Mouse (Mus musculus): ENCODE results near the gene Crispld2. TPM values are rescaled to one million over a fixed set of nuclear protein-coding genes. Genes with fewer than 3 reads are reported as not detected.

The Crispld2 gene
- polyA plus RNA-seq, 1 experiment from 2014 or later: 3.9 TPM

GRCm38 (mm10) chr8:120049949-120050348 is 57.7 kb downstream of the Crispld2 start:
- Histone ChIP-seq H3K9me3 (no peaks in the 10 kb centered on the region), H3K4me1 (peaks cover 29% of the 10 kb centered on the region), H3K27ac (replicated peaks) (no peak overlapping the region), H3K27me3 (replicated peaks) (peaks cover 6% of the 10 kb centered on the region; the same call in 1 of the 2 replicates), H3K9ac (no peak overlapping the region), H3K4me3 (no peak overlapping the region), H3K36me3 (no peaks in the 10 kb centered on the region), H3K4me2 (no peak overlapping the region)
- WGBS: 80% methylated on average over 13 of the region's 13 CpGs
- ATAC-seq (ENCODE audit: extremely low read depth, insufficient number of reproducible peaks, low FRiP score, low TSS enrichment): no peak

GRCm38 (mm10) chr8:120050376-120050775 is 58.1 kb downstream of the Crispld2 start:
- Histone ChIP-seq H3K36me3 (no peaks in the 10 kb centered on the region), H3K4me2 (no peak overlapping the region), H3K4me3 (no peak overlapping the region), H3K27ac (replicated peaks) (no peak overlapping the region), H3K9me3 (no peaks in the 10 kb centered on the region), H3K9ac (no peak overlapping the region), H3K4me1 (peaks cover 29% of the 10 kb centered on the region), H3K27me3 (replicated peaks) (peaks cover 3% of the 10 kb centered on the region; the same call in 1 of the 2 replicates)
- ATAC-seq (ENCODE audit: extremely low read depth, insufficient number of reproducible peaks, low FRiP score, low TSS enrichment): no peak
- WGBS: 68% methylated on average over 10 of the region's 10 CpGs

GRCm38 (mm10) chr8:120051006-120051405 is 58.8 kb downstream of the Crispld2 start:
- Histone ChIP-seq H3K4me2 (no peak overlapping the region), H3K9me3 (no peaks in the 10 kb centered on the region), H3K4me3 (no peak overlapping the region), H3K27me3 (replicated peaks) (peaks cover 3% of the 10 kb centered on the region; the same call in 1 of the 2 replicates), H3K9ac (no peak overlapping the region), H3K36me3 (no peaks in the 10 kb centered on the region), H3K4me1 (peaks cover 25% of the 10 kb centered on the region), H3K27ac (replicated peaks) (no peak overlapping the region)
- WGBS: 51% methylated on average over 4 of the region's 4 CpGs
- ATAC-seq (ENCODE audit: extremely low read depth, insufficient number of reproducible peaks, low FRiP score, low TSS enrichment): no peak

GRCm38 (mm10) chr8:120051908-120052307 is 59.7 kb downstream of the Crispld2 start:
- Histone ChIP-seq H3K27me3 (replicated peaks) (peaks cover 3% of the 10 kb centered on the region; the same call in 1 of the 2 replicates), H3K9ac (no peak overlapping the region), H3K9me3 (peaks cover 7% of the 10 kb centered on the region; the same call in 1 of the 2 replicates), H3K4me1 (peaks cover 16% of the 10 kb centered on the region), H3K4me2 (no peak overlapping the region), H3K4me3 (no peak overlapping the region), H3K27ac (replicated peaks) (no peak overlapping the region), H3K36me3 (no peaks in the 10 kb centered on the region)
- no peak for ATAC-seq (ENCODE audit: extremely low read depth, insufficient number of reproducible peaks, low FRiP score, low TSS enrichment)
- WGBS: 84% methylated on average over 4 of the region's 4 CpGs

- 74% methylated on average over 8 of the region's 8 CpGs for WGBS
- no peak overlapping the region for H3K4me3 ChIP-seq
- peaks cover 12% of the 10 kb centered on the region for H3K4me1 ChIP-seq
- no peak for ATAC-seq (ENCODE audit: extremely low read depth, insufficient number of reproducible peaks, low FRiP score, low TSS enrichment)
- H3K27me3 ChIP-seq (replicated peaks): peaks cover 3% of the 10 kb centered on the region; the same call in 1 of the 2 replicates
- H3K36me3 ChIP-seq: no peaks in the 10 kb centered on the region
- H3K27ac ChIP-seq (replicated peaks): no peak overlapping the region
- H3K9ac ChIP-seq: no peak overlapping the region
- no peak overlapping the region for H3K4me2 ChIP-seq
- peaks cover 7% of the 10 kb centered on the region; the same call in 1 of the 2 replicates for H3K9me3 ChIP-seq
These were observed 60.1 kb downstream of the Crispld2 start for GRCm38 (mm10) chr8:120052318-120052717.

GRCm38 (mm10) chr8:120054833-120055232 is 62.6 kb downstream of the Crispld2 start:
- H3K9me3 ChIP-seq: peaks cover 7% of the 10 kb centered on the region; the same call in 1 of the 2 replicates
- H3K4me2 ChIP-seq: no peak overlapping the region
- ATAC-seq (ENCODE audit: extremely low read depth, insufficient number of reproducible peaks, low FRiP score, low TSS enrichment): no peak
- H3K27me3 ChIP-seq (replicated peaks): peaks cover 12% of the 10 kb centered on the region
- no peak overlapping the region for H3K4me3 ChIP-seq
- no peak overlapping the region for H3K27ac ChIP-seq (replicated peaks)
- WGBS: 80% methylated on average over 3 of the region's 3 CpGs
- H3K9ac ChIP-seq: no peak overlapping the region
- H3K4me1 ChIP-seq: peaks cover 11% of the 10 kb centered on the region
- no peaks in the 10 kb centered on the region for H3K36me3 ChIP-seq

GRCm38 (mm10) chr8:120057078-120057477 is 64.8 kb downstream of the Crispld2 start:
- no peak overlapping the region for H3K4me2 ChIP-seq
- peaks cover 7% of the 10 kb centered on the region; the same call in 1 of the 2 replicates for H3K9me3 ChIP-seq
- no peak overlapping the region for H3K4me3 ChIP-seq
- H3K36me3 ChIP-seq: no peaks in the 10 kb centered on the region
- H3K4me1 ChIP-seq: no peaks in the 10 kb centered on the region
- 67% methylated on average over 2 of the region's 2 CpGs for WGBS
- peaks cover 12% of the 10 kb centered on the region; the same call in 1 of the 2 replicates for H3K27me3 ChIP-seq (replicated peaks)
- no peak overlapping the region for H3K27ac ChIP-seq (replicated peaks)
- no peak for ATAC-seq (ENCODE audit: extremely low read depth, insufficient number of reproducible peaks, low FRiP score, low TSS enrichment)
- H3K9ac ChIP-seq: no peak overlapping the region

GRCm38 (mm10) chr8:120062742-120063141 is 70.5 kb downstream of the Crispld2 start:
- Histone ChIP-seq H3K4me2 (no peak overlapping the region), H3K4me1 (no peaks in the 10 kb centered on the region), H3K4me3 (no peak overlapping the region), H3K27me3 (replicated peaks) (peaks cover 37% of the 10 kb centered on the region), H3K27ac (replicated peaks) (no peak overlapping the region), H3K9ac (no peak overlapping the region), H3K36me3 (no peaks in the 10 kb centered on the region), H3K9me3 (no peaks in the 10 kb centered on the region; the same call in 1 of the 2 replicates)
- ATAC-seq (ENCODE audit: extremely low read depth, insufficient number of reproducible peaks, low FRiP score, low TSS enrichment): no peak
- WGBS: 82% methylated on average over 14 of the region's 14 CpGs

GRCm38 (mm10) chr8:120063326-120063725 is 71.1 kb downstream of the Crispld2 start:
- H3K9me3 ChIP-seq: no peaks in the 10 kb centered on the region; the same call in 1 of the 2 replicates
- no peak overlapping the region for H3K4me2 ChIP-seq
- no peaks in the 10 kb centered on the region for H3K36me3 ChIP-seq
- 0 out of 2 replicates have a peak, but pooled peaks cover 4% of the 10 kb centered on the region for H3K4me1 ChIP-seq
- H3K4me3 ChIP-seq: no peak overlapping the region
- ATAC-seq (ENCODE audit: extremely low read depth, insufficient number of reproducible peaks, low FRiP score, low TSS enrichment): no peak
- peaks cover 34% of the 10 kb centered on the region for H3K27me3 ChIP-seq (replicated peaks)
- H3K9ac ChIP-seq: no peak overlapping the region
- 71% methylated on average over 2 of the region's 3 CpGs for whole genome bisulfite sequencing
- no peak overlapping the region for H3K27ac ChIP-seq (replicated peaks)

- no peak for ATAC-seq (ENCODE audit: extremely low read depth, insufficient number of reproducible peaks, low FRiP score, low TSS enrichment)
- 0 out of 2 replicates have a peak, but pooled peaks cover 4% of the 10 kb centered on the region for H3K4me1 ChIP-seq
- no peak overlapping the region for H3K4me3 ChIP-seq
- H3K27me3 ChIP-seq (replicated peaks): peaks cover 28% of the 10 kb centered on the region
- H3K9ac ChIP-seq: no peak overlapping the region
- H3K4me2 ChIP-seq: no peak overlapping the region
- H3K36me3 ChIP-seq: no peaks in the 10 kb centered on the region
- H3K9me3 ChIP-seq: no peaks in the 10 kb centered on the region; the same call in 1 of the 2 replicates
- 85% methylated on average over 8 of the region's 8 CpGs for WGBS
- no peak overlapping the region for H3K27ac ChIP-seq (replicated peaks)
These were observed 73.4 kb downstream of the Crispld2 start for GRCm38 (mm10) chr8:120065611-120066010.

GRCm38 (mm10) chr8:120066226-120066625 is 74.0 kb downstream of the Crispld2 start:
- Histone ChIP-seq H3K27me3 (replicated peaks) (peaks cover 32% of the 10 kb centered on the region), H3K4me2 (no peak overlapping the region), H3K4me3 (no peak overlapping the region), H3K27ac (replicated peaks) (no peak overlapping the region), H3K4me1 (0 out of 2 replicates have a peak, but pooled peaks cover 4% of the 10 kb centered on the region), H3K9ac (no peak overlapping the region), H3K36me3 (no peaks in the 10 kb centered on the region), H3K9me3 (no peaks in the 10 kb centered on the region; the same call in 1 of the 2 replicates)
- 65% methylated on average over 4 of the region's 4 CpGs for WGBS
- no peak for ATAC-seq (ENCODE audit: extremely low read depth, insufficient number of reproducible peaks, low FRiP score, low TSS enrichment)
